Mouse (Mus musculus) kidney, embryonic 15.5 days (tissue): ENCODE measurements around the gene Adgrv1. TPM values are rescaled to one million over a fixed set of nuclear protein-coding genes. Genes with fewer than 3 reads are reported as not detected.
"Not testable (repeated sequence)": the region's sequence is repeated elsewhere in the genome, so short reads cannot be mapped to it uniquely, and the experiment has no call there.

Experiments
- ATAC-seq: fragments of 200-750 bp; cut with Nextera tagmentation; replicated peaks from 2 replicates; pipeline ENCODE4 v1.8.0; 2017; ENCODE audit warnings: moderate TSS enrichment; ENCODE audit not compliant: low FRiP score
- H3K27ac ChIP-seq: fragments of 300-500 bp; sonication (generic); 2 replicates; pipeline ENCODE4 v1.5.1; 2015; ENCODE audit warnings: mild to moderate bottlenecking, inconsistent platforms
- H3K27me3 ChIP-seq: fragments of 300-500 bp; sonication (generic); 2 replicates; pipeline ENCODE4 v1.6.1; 2015; ENCODE audit warnings: inconsistent platforms
- H3K36me3 ChIP-seq: fragments of 300-500 bp; sonication (generic); 2 replicates; pipeline ENCODE4 v1.6.1; 2015; ENCODE audit warnings: inconsistent platforms
- H3K4me1 ChIP-seq: fragments of 300-500 bp; sonication (generic); 2 replicates; pipeline ENCODE4 v1.6.1; 2015; ENCODE audit warnings: inconsistent platforms
- H3K4me2 ChIP-seq: fragments of 300-500 bp; sonication (generic); 2 replicates; pipeline ENCODE4 v1.6.1; 2015; ENCODE audit warnings: moderate library complexity, mild to moderate bottlenecking, inconsistent platforms
- H3K4me3 ChIP-seq: fragments of 300-500 bp; sonication (generic); replicated peaks from 2 replicates; pipeline ENCODE4 v1.5.1; 2015; ENCODE audit warnings: mild to moderate bottlenecking, inconsistent platforms
- H3K9ac ChIP-seq: fragments of 300-500 bp; sonication (generic); 2 replicates; pipeline ENCODE4 v1.6.1; 2015; ENCODE audit warnings: mild to moderate bottlenecking, inconsistent platforms
- H3K9me3 ChIP-seq: fragments of 300-500 bp; sonication (generic); replicated peaks from 2 replicates; pipeline ENCODE4 v1.6.1; 2016; ENCODE audit warnings: inconsistent platforms
- WGBS: fragments of 180-500 bp; shearing (Covaris S2); methylation state at CpG from one replicate; pipeline ENCODE4 v1.1.7; 2015; ENCODE audit warnings: mixed read lengths; 5-methylcytosine and 5-hydroxymethylcytosine counted together
- polyA plus RNA-seq: library from polyadenylated mRNA; unstranded; fragments of >200 nt; fragmentation: Nextera tagmentation; extraction: Ambion mirVana; gene quantifications from 2 replicates; pipeline ENCODE4 v1.2.1, GENCODE M21; 2015

The Adgrv1 gene
- polyA plus RNA-seq, 1 experiment from 2014 or later, result 4.3 TPM

- H3K4me2 ChIP-seq, result no peak overlapping the region
- no peaks in the 10 kb centered on the region for H3K27me3 ChIP-seq
- no peak for ATAC-seq
- H3K4me3 ChIP-seq, result no peak overlapping the region
- H3K9me3 ChIP-seq, result no peaks in the 10 kb centered on the region
- H3K4me1 ChIP-seq, result 0 out of 2 replicates have a peak, but pooled peaks cover 5% of the 10 kb centered on the region
- H3K9ac ChIP-seq, result no peak overlapping the region
- 91% methylated on average over 11 of the region's 11 CpGs for WGBS
- H3K27ac ChIP-seq, result no peak overlapping the region
- H3K36me3 ChIP-seq, result no peaks in the 10 kb centered on the region
Observed at GRCm38 (mm10) chr13:81644047-81644565, 11.2 kb upstream of the Adgrv1 start.

GRCm38 (mm10) chr13:81642491-81643149, 9.7 kb upstream of the Adgrv1 start:
- Histone ChIP-seq H3K27me3 (0 out of 2 replicates have a peak, but pooled peaks cover 2% of the 10 kb centered on the region), H3K27ac (no peak overlapping the region), H3K4me2 (no peak overlapping the region), H3K9ac (no peak overlapping the region), H3K9me3 (no peaks in the 10 kb centered on the region), H3K4me1 (0 out of 2 replicates have a peak, but pooled peaks cover 5% of the 10 kb centered on the region), H3K4me3 (no peak overlapping the region), H3K36me3 (no peaks in the 10 kb centered on the region)
- ATAC-seq, result peak; percentile 78; the same call in 1 of the 2 replicates
- WGBS, result 66% methylated on average over 7 of the region's 7 CpGs

GRCm38 (mm10) chr13:81641289-81642045, 8.5 kb upstream of the Adgrv1 start:
- H3K27me3 ChIP-seq, result 0 out of 2 replicates have a peak, but pooled peaks cover 2% of the 10 kb centered on the region
- no peak overlapping the region for H3K27ac ChIP-seq
- H3K4me3 ChIP-seq, result no peak overlapping the region
- H3K36me3 ChIP-seq, result no peaks in the 10 kb centered on the region
- ATAC-seq, result 0 out of 2 replicates have a peak, but pooled peaks have one; percentile 22
- H3K4me1 ChIP-seq, result 0 out of 2 replicates have a peak, but pooled peaks cover 5% of the 10 kb centered on the region
- peak overlapping the region; percentile 45 for H3K4me2 ChIP-seq
- no peak overlapping the region for H3K9ac ChIP-seq
- no peaks in the 10 kb centered on the region for H3K9me3 ChIP-seq
- WGBS, result 16% methylated on average over 8 of the region's 8 CpGs

GRCm38 (mm10) chr13:81640881-81641280, 7.9 kb upstream of the Adgrv1 start:
- H3K9ac ChIP-seq, result no peak overlapping the region
- no peaks in the 10 kb centered on the region for H3K9me3 ChIP-seq
- 0 out of 2 replicates have a peak, but pooled peaks cover 2% of the 10 kb centered on the region for H3K27me3 ChIP-seq
- no peak overlapping the region for H3K4me3 ChIP-seq
- no peak overlapping the region for H3K4me2 ChIP-seq
- 43% methylated on average over 6 of the region's 6 CpGs for WGBS
- H3K36me3 ChIP-seq, result no peaks in the 10 kb centered on the region
- no peak for ATAC-seq
- H3K4me1 ChIP-seq, result 0 out of 2 replicates have a peak, but pooled peaks cover 5% of the 10 kb centered on the region
- no peak overlapping the region for H3K27ac ChIP-seq

- Histone ChIP-seq H3K9ac (no peak overlapping the region), H3K36me3 (no peaks in the 10 kb centered on the region), H3K27me3 (0 out of 2 replicates have a peak, but pooled peaks cover 2% of the 10 kb centered on the region), H3K4me2 (no peak overlapping the region), H3K9me3 (no peaks in the 10 kb centered on the region), H3K4me3 (no peak overlapping the region), H3K27ac (no peak overlapping the region), H3K4me1 (0 out of 2 replicates have a peak, but pooled peaks cover 5% of the 10 kb centered on the region)
- 54% methylated on average over 4 of the region's 4 CpGs for WGBS
- ATAC-seq, result no peak
Observed at GRCm38 (mm10) chr13:81639624-81640023, 6.7 kb upstream of the Adgrv1 start.

- peaks cover 9% of the 10 kb centered on the region for H3K4me1 ChIP-seq
- WGBS, result 79% methylated on average over 5 of the region's 5 CpGs
Observed at GRCm38 (mm10) chr13:81630566-81630965, 2.4 kb downstream of the Adgrv1 start.

GRCm38 (mm10) chr13:81629395-81629794, 3.6 kb downstream of the Adgrv1 start:
- 40% methylated on average over 3 of the region's 3 CpGs for WGBS
- Histone ChIP-seq H3K27ac (no peak overlapping the region), H3K4me3 (no peak overlapping the region), H3K36me3 (no peaks in the 10 kb centered on the region), H3K27me3 (peaks cover 25% of the 10 kb centered on the region), H3K9me3 (no peaks in the 10 kb centered on the region), H3K4me2 (no peak overlapping the region), H3K4me1 (peaks cover 9% of the 10 kb centered on the region), H3K9ac (no peak overlapping the region)
- ATAC-seq, result peak; percentile 70

More at GRCm38 (mm10) chr13:81630566-81630965, 2.4 kb downstream of the Adgrv1 start:
- Histone ChIP-seq H3K27me3 (peaks cover 25% of the 10 kb centered on the region), H3K9me3 (no peaks in the 10 kb centered on the region), H3K4me3 (no peak overlapping the region), H3K9ac (no peak overlapping the region), H3K27ac (no peak overlapping the region), H3K4me2 (no peak overlapping the region), H3K36me3 (no peaks in the 10 kb centered on the region)
- ATAC-seq, result no peak

GRCm38 (mm10) chr13:81628631-81629190, 4.2 kb downstream of the Adgrv1 start:
- ATAC-seq, result no peak
- WGBS, result 70% methylated on average over 2 of the region's 2 CpGs
- no peak overlapping the region for H3K4me2 ChIP-seq

GRCm38 (mm10) chr13:81627861-81628260, 5.1 kb downstream of the Adgrv1 start:
- H3K4me1 ChIP-seq, H3K36me3 ChIP-seq, H3K4me2 ChIP-seq, H3K9ac ChIP-seq, H3K9me3 ChIP-seq, H3K27ac ChIP-seq, ATAC-seq, H3K4me3 ChIP-seq: not testable (repeated sequence)
- peaks cover 14% of the 10 kb centered on the region for H3K27me3 ChIP-seq
- WGBS, result 74% methylated on average over 1 of the region's 1 CpGs

More at GRCm38 (mm10) chr13:81628631-81629190, 4.2 kb downstream of the Adgrv1 start:
- H3K27ac ChIP-seq, result no peak overlapping the region
- peaks cover 9% of the 10 kb centered on the region for H3K4me1 ChIP-seq
- no peaks in the 10 kb centered on the region for H3K36me3 ChIP-seq
- peaks cover 20% of the 10 kb centered on the region for H3K27me3 ChIP-seq
- no peak overlapping the region for H3K4me3 ChIP-seq
- H3K9me3 ChIP-seq, result no peaks in the 10 kb centered on the region
- no peak overlapping the region for H3K9ac ChIP-seq

- Histone ChIP-seq H3K4me2 (no peak overlapping the region), H3K9ac (no peak overlapping the region), H3K36me3 (no peaks in the 10 kb centered on the region), H3K4me1 (no peaks in the 10 kb centered on the region), H3K27ac (no peak overlapping the region), H3K27me3 (no peaks in the 10 kb centered on the region), H3K4me3 (no peak overlapping the region), H3K9me3 (no peaks in the 10 kb centered on the region)
- no peak for ATAC-seq
- 76% methylated on average over 4 of the region's 4 CpGs for WGBS
Observed at GRCm38 (mm10) chr13:81610349-81610748, 22.6 kb downstream of the Adgrv1 start.

GRCm38 (mm10) chr13:81606991-81607390, 26.0 kb downstream of the Adgrv1 start:
- Histone ChIP-seq H3K4me1 (no peaks in the 10 kb centered on the region), H3K4me2 (no peak overlapping the region), H3K27me3 (no peaks in the 10 kb centered on the region), H3K9ac (no peak overlapping the region), H3K27ac (no peak overlapping the region), H3K9me3 (no peaks in the 10 kb centered on the region), H3K36me3 (no peaks in the 10 kb centered on the region), H3K4me3 (no peak overlapping the region)
- WGBS, result 78% methylated on average over 2 of the region's 2 CpGs
- no peak for ATAC-seq
